Mouse (Mus musculus): Measurements from ENCODE around the gene 4930544D05Rik.

- TF ChIP-seq CTCF (IDR thresholded peaks at IDR 0.05; ENCODE audit: control insufficient read depth, insufficient read depth, insufficient replicate concordance, low read depth, low read length) (no peak), POLR2A (IDR thresholded peaks at IDR 0.05; ENCODE audit: control insufficient read depth, low read depth, low read length) (no peak)
Measured at GRCm38 (mm10) chr11:70607611-70608010, 8.0 kb upstream of the 4930544D05Rik start.
